Mouse (Mus musculus) stomach, postnatal 0 days (tissue): ENCODE data around the gene Ddx39b.

Source experiments
- CTCF ChIP-seq: IDR thresholded peaks from 2 replicates; pipeline ENCODE4 v1.5.1; 2016; ENCODE audit warnings: antibody characterized with exemption, low read depth, mild to moderate bottlenecking, moderate library complexity
- EP300 ChIP-seq: optimal IDR thresholded peaks from 2 replicates; pipeline ENCODE3; 2016; ENCODE audit warnings: antibody characterized with exemption

DNA sequence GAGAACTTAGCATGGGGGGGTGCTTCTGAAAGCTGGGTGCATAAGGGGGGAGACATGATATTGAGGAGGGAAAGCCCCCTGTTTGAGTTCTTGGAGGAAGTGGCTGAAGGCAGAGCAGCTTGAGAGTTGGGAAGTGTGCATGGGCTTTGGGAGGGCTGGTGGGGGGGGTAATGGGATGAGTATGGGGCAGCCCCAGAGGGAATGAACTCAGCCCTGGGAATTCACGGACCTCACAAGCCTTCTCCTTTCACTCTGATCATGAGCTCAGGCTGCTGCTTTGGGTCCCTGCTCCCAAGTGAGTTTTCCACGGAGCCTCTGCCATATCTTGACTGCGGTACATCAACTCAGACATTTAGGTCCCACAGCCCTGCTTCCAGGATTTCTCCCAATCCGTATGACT is 39.1 kb upstream of the Ddx39b start:
- no peak for TF ChIP-seq EP300
- TF ChIP-seq CTCF = no peak
